Mouse (Mus musculus) urinary bladder, postnatal 25 days (tissue): ENCODE results near the gene Gm20458.

Source experiments
- DNase-seq: peaks from one replicate; pipeline ENCODE4 v3.0.0; 2022; ENCODE audit warnings: low spot score

Gm20458 gene

DNA sequence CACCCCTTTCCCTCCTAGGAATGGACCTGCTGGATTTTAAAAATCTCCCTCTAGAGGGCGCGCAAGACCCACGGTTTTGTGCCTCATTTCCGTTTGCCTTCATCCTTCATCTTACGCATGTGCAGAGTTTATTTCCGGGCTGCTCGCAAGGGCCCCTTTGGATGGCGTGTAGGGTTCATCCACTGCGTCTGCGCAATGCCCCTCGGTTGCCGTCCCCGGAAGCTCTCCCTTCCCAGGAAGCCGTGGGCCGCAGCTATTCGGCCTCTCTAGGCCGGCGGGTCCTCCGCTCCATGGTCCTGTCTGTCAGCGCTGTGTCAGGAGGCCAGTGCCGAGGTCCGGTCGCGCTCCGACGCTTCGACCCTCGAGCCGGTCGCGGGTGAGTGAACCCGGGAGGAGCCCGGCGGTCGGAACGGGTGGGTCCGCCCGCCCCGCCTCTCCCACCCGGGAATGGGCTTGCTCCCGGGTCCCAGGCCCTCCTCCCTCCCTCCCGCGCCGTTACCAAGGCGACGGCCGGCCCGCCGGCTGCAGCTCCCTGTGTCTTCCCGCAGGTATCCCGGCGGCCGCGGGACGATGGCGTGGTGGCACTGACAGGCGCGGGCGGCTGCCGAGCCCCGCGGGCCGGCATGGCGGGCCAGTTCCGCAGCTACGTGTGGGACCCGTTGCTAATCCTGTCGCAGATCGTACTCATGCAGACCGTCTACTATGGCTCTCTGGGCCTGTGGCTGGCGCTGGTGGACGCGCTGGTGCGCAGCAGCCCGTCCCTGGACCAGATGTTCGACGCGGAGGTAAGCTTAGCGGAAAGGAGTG lies at the start of gene Gm20458:
Gm20458 (plus strand) TSS at position 223 of the 807 bp plus-strand sequence.
- peak; percentile 89 for DNase-seq

DNA sequence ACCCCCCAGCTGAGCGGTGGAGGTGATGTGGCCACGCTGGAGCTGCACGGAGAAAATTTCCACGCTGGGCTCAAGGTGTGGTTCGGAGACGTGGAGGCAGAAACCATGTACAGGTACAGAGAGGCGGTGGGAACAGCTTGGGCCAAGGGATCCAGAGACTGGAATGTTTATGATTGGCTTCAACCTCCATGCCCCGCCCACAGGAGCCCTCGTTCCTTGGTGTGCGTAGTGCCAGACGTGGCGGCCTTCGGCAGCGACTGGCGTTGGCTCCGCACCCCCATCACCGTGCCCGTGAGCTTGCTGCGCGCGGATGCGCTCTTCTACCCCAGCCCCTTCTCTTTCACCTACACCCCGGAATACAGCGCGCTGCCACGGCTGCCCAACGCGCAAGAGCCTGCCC lies 46.6 kb upstream of the Gm20458 start:
- no peak for DNase-seq

DNA sequence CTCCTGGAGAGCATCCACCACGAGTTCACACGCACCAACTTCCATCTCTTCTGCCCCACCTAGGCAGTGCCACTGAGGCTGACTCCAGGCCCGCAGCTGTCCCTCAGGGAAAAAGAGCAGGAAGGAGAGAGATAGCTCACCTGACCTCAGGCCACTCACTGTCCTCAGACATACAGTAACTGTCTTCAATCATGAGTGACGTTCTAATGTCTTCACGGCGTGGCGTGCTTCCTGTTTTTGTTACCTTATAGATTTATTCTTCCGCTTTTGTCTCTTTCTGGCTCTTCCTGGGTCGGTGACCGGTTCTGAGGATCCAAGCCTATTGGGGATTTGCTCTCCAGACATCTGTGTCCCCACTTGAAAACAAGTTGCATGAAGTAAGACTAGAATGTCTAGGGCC lies 46.2 kb upstream of the Gm20458 start:
- no peak for DNase-seq

DNA sequence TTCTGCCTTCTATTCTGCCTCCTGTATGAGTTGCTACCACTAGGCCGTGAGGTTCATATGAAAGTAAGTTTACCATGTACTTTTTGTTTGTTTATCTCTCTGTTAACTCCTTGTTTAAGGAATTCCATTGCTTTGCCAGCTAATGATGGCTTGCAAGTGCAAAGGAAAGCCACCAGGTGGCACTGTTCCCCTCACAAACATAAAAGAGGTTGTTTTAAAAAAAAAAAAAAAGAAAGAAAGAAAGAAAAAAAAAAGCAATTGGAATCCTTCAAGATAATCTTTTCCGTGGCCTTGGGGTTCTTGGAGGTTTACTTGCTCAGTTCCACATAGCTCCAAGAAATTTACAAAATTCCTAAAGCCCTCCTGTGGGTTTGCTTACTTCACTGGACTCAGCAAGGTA lies 43.6 kb upstream of the Gm20458 start:
- no peak for DNase-seq

DNA sequence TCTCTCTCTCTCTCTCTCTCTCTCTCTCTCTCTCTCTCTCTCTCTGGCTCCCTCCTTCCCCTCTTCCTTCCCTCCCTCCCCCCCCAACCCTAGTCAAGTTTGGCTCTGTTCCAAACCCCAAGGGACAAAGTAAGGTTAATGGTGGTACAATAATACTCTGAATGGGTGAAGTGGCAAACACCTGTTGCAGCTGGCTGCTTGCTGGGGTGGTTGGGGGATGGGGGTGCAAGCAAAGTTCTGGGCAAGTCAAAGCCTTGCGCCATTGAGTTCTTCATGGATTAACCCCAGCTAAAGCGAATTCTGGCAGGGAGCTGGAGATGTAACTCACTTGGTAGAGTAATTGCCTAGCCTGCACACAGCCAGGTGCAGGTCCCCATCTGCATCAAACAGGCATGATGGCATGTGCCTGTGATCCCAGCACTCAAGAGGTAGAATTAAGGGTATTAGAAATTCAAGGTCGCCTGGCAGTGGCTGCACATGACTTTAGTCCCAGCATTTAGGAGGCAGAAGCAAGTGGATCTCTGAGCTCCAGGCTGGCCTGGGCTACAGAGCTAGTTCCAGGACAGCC lies 42.4 kb upstream of the Gm20458 start:
- DNase-seq, result no peak

DNA sequence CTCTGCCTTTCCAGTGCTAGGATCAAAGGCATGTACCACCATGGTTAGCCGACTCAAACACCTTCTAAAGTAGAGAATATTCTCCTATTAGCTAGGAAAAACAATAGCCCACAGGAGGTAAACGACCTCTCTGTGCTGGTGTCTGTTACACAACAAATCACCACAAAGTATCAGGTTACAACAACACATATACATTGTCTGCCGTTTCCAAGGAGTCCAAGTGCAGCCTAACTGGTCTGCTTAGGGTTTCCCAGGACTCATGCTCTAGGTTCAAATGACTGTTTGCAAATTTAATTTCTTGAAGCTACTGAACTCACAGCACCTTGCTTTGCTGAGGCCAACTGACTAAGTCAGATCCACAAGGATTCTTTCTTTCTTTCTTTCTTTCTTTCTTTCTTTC lies 41.3 kb upstream of the Gm20458 start:
- no peak for DNase-seq

DNA sequence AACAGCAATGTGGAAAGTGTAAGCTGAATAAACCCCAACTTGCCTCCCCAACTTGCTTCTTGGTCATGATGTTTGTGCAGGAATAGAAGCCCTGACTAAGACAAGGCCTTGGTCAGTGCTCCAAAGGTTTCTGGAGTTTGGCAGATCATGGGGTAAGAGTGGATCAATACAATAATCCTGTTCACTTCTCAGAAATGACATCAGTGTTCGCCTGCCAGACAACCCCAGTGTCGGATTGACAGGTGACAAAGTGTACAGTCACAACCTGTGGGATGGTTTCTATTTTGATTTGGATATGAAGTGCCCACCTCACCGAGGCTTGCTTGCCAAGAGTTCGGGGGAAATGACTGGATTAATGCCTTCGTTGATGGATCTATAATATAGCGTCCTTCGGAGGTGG lies 39.5 kb upstream of the Gm20458 start:
- DNase-seq, result no peak

DNA sequence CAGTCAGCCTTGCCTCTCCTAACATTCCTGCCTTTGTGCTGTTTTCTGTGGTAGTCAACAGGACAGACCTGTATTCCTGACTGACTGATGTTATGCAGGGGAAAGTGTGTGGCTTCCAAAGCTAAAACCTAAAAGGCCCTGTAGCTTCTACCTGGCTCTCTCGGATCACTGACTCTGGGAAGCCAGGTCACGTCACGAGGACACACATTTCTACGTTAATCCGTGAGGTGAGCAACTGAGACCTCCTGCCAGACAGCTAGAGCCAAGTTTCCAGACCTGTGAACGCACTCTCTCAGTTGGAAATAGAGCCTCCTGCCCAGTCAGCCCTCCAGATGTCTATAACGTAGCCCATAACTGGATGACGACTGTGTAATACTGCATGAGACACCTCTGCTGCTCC lies 38.8 kb upstream of the Gm20458 start:
- no peak for DNase-seq

DNA sequence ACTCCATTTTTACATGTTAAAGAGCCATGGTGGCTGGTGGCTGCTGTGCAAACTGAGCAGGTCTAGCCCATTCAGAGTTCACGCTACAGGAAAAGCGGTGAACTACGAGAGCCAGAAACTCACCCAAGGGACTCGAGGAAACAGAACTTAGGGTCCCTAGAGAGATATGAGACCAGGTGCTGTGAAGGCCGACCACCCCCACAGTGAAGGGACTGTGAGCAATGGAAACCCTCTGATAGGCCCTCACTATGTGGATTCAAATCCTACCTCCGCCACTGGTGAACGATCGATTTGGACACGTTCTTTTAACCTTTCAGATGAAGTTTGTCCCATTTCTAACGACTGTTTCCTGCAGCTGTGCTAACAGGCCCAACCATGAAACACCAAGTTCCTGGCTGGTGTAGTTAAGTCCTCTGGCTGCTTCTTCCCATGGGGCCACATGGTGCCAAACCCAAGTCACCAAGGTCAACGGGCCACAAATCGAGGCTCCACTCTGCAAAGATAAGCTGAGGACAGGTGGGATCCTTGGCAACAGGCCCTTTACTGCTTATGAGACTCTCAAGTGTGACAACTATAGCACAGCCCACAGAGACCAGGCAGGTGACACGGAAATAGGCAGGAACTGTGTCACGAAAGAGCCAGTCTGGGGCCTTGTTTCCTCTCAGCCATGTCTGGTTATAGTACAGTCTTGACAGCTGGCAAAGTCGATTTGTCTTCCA lies 37.9 kb upstream of the Gm20458 start:
- DNase-seq, result no peak

DNA sequence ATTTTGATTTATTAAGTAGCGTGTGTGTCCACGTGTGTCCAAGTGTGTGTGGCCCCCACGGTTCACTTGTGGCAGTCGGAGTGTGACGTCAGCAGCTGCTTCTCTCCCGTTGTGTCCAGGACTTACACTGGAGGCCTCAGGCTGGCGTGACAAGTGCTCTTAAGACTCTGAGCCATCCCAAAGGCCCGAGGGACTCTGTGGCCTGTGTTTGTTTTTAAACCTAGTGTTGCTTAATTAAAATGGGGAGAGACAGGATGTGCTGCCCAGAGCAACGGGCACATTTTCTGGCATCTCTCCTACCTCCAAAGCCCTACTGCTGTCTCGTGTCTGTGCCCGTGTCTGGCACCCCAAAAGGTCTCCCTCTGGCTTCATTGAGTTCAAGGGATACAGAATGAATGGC lies 37.3 kb upstream of the Gm20458 start:
- DNase-seq, result no peak

DNA sequence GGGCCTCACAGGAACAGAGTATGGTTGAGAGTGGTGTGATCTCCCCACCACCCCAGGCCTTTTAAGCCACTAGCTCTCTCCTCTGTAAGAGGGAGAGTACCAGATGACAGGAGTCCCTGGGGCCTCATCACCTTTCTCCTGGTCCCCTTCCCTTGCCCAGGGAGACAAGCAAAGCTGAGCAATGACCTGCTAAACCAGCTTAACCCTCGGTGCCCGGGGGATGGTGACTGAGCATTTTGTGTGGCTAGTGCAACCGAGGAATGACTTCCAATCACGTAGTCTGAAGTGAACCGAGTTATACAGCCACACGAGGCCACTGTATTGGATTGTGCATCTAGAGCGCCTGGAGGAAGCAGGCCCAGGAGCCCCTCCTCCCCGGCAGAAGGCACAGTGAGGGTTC lies 36.4 kb upstream of the Gm20458 start:
- DNase-seq, result no peak

DNA sequence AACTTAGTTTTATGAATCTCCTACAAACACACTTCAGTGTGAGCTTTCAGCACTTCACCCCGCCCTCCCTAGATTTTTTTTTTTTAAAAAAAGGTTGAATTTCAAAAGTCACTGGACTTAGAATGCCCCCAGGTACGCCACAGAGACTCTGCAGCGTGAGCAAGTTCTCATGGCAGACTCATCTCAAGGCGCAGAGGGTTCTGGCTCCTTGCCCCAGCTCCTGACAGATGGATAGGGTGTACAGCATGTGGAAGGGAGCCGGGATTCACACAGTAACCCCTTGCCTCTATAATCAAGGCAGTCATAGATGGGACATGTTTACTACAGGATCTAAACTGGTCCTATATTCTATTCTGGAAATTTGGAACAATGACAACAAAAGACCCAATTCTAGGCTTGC lies 35.4 kb upstream of the Gm20458 start:
- no peak for DNase-seq

DNA sequence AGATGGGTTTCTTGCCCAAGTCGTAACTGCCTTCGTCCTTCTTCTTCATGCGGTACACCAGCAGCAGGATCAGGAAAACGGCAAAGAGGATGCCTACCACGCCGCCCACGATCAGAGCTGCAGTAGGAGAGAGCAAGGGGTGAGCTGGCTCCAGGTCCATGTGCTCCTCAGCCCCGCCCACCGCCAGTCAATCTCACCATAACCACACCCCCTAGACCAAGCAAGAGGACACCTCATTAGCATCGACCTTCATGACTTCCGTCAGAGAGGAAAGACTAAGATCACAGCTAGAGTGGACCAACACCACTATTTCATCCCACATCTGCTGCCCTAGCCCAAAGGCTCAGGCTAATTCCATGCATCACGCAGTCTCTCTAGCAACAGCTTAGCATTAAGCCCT lies 34.6 kb upstream of the Gm20458 start:
- no peak for DNase-seq

DNA sequence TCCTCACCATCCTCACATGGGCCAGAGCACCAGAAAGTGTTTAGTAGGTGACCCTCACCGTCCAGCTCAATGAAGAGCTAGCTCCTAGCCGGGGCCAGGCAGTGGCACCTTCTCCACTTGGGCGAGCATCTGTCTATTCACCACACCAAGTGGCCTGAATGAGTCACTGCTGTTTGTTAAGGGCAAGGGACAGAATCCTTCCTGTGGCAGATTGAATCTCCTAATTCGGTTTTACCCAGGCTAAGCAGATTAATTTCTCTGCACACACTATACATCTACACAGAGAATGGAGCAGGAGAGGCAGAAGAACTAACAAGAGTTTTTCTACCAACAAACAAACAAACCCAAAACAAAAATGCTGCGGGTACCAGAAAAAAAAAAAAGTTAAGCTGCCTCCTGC lies 33.8 kb upstream of the Gm20458 start:
- DNase-seq, result no peak

DNA sequence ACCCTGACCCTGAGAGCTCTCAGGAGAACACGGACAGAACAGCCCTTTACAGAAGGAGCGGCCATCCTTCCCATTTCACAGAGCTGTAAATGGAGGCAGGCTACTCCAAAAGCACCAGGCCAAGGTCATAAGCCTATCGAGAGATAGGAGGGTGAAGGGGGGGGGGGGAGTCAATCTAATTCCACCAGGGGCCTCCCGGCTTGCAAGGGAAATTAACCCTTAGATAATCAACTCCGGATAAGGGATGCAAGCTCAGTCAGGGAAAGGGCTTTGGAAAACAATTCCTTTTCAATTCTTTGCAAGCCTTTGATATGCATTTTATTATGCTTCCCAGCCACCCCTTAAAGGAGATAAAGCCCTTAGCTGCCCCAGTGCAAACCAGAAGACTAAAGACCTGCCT lies 32.3 kb upstream of the Gm20458 start:
- no peak for DNase-seq

DNA sequence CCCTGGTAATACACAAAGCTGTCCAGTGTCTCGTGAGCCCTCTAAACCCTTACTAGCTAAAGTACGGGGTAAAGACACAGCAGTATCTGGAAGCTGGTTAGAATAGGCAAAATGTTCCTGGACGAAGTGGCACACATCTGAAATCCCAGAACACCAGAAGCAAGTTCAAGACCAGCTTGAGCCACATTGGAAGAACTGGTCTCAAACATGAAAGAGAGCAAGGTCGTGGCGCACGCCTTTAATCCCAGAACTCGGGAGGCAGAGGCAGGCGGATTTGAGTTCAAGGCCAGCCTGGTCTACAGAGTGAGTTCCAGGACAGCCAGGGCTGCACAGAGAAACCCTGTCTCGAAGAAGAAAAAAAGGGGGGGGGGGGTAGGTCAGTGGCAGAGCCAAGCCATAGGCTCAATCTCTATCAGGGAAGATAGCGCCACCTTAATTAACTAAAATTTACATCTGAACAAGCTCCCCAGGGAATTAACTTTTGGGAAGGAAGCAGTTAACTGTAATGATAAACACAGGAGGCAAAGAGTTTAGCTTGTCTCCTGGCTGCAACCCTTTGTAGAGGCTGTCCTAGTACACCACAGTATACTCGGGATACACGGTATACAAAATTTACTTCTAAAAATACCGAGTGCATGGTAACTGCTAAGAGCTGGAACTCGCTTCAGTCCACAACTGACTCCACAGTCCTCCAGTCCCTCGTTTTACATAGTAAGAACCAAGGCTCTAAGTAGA lies 30.7 kb upstream of the Gm20458 start:
- no peak for DNase-seq

DNA sequence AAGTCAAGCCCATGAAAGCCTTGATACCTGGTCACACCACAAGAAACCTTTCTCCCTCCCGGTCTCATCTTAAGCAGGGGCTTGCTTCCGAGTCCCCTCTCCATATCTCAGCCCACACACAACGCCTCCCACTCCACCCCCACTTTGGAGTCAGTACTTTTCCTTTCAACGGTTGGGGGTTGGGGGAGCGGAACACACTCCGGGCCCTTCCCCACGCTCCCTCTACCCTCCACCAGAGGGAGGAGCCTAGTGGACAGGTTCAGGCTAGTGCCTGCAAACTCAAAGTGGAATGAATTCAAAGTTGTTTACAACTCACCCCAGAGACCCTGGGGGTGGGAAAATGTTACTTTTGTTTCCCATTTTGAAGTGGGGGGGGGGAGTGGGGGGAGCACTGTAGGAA lies 30.1 kb upstream of the Gm20458 start:
- no peak for DNase-seq

DNA sequence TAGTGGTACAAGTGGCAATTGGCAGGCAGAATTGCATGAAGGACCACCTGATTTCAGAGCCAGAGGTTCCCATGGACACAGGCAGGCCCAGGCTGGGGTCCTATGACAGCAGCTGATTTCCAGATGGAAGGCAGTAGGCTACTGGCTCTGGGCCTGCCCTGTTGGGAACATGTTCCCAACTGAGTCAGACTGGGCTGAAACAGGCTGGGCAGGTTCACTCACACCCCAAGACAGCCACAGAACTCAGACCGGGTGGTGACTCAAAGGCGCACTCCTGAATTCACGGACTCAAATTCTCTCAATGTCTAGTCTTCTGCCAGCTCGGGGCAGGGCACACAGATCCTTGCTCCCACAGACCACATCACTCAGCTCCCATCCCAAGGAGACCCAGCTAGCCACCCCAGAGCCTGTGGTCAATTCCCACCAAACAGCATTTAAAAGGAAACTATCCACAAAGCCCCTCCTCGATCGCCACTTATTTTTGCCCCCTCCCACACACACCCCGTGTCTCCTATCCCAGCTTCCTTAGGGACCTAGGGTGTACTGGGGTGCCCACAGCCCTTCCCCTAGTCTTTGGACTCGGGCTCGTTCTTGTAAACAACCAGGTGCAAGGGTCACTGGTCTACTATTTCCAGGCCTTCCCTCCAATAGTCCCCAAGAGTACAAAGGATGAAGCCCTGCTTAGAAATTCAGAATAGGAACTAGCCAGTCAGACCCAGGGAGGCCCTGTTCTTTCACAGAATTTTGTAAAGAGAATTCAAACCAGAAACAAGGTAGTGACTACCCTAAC lies 28.9 kb upstream of the Gm20458 start:
- DNase-seq, result no peak

DNA sequence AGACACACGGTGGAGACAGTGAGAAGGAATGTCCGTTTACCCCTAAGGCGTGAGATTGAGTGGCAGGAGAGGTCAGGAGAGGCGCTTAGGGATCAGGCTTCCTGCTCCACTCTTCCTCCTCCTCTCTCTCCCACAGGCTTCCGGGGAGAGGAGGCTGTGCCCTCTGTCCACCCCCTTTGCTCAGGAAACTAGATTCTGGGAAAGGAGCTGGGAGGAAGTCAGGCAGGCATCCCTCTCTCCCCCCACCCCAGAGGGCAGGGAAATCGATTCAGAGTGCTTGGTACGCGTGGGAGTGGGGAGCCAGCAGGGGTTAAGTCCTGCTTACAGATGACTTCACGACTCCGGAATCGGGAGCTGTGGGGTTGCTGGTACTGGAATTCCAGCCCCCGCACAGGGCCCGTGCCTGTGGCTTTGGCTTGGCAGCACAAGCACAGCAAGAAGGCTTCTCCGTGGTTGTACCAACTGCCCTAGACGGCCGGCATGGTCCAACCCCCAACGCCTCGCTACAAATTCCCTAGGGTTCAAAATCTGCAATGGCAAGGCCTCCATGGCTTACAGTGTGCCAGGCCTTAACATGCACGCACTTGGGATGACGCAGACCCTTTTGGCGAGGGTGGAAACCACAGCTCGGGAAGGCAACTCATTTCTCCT lies 28.1 kb upstream of the Gm20458 start:
- DNase-seq, result no peak

DNA sequence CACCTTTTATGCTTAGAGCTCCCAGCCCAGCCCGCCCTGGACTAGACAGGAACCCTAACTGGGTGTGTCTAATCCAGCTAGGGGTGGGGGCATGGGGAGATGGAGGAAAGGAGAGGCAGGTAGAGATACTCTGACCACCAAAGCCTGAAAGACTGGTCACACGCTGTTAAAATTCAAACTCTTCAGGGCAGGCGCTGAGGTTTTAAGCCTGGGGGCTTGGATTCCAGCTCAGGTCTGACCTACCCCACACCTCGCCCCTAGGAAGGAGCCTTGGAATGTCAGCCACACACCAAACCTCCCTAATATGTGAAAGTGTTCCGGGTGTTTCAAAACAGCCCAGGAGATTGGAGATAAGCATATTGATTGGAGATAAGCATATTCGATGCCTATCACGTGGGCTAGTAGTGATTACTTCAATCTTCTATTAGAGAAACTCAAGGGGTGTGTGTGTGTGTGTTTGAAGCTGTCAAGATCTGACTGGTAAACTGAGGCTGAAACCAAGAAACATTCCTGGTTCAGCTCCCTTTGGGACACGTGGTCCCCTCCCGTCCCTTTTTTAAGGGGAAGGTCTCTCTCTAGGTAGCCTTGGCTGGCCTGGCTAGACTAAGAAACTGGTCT lies 27.4 kb upstream of the Gm20458 start:
- DNase-seq, result no peak

DNA sequence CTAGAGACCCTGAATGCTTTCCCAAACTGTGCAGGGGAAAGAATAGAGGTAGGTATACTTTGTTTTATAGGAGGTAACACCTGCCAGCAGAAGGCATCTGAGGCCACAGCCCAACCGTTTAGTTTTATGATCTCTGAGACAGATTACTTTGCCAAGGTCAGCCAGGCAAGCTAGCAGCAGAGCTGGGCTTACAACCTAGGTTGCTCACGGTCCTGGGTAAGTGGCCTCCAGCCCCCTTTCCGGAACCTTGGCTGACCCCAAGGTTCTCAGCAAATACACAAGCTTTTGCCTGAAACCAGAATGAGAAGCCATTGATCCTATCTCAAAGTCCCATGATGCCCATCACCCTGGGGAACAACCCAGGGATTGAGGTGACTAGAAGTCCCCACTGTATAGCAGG lies 26.1 kb upstream of the Gm20458 start:
- DNase-seq, result no peak
